Mouse (Mus musculus) stomach, embryonic 14.5 days (tissue): Measurements from ENCODE around the gene Eif5. TPM values are rescaled to one million over a fixed set of nuclear protein-coding genes. Genes with fewer than 3 reads are reported as not detected.

Experiments
- ATAC-seq: fragments of 200-750 bp; cut with Nextera tagmentation; 2 replicates; pipeline ENCODE4 v1.8.0; 2017; ENCODE audit warnings: low read depth, moderate TSS enrichment; ENCODE audit not compliant: insufficient number of reproducible peaks, insufficient read depth, low FRiP score
- H3K27ac ChIP-seq: fragments of 300-500 bp; sonication (generic); 2 replicates; pipeline ENCODE4 v1.5.1; 2014; ENCODE audit warnings: mild to moderate bottlenecking, low read length, moderate library complexity, mixed read lengths
- H3K27me3 ChIP-seq: fragments of 300-500 bp; sonication (generic); 2 replicates; pipeline ENCODE4 v1.6.1; 2014; ENCODE audit warnings: low read length, control low read depth, mixed read lengths; ENCODE audit not compliant: control insufficient read depth, insufficient read depth
- H3K36me3 ChIP-seq: fragments of 300-500 bp; sonication (generic); 2 replicates; pipeline ENCODE4 v1.6.1; 2014; ENCODE audit warnings: mild to moderate bottlenecking, control low read depth, low read length, moderate library complexity, mixed read lengths; ENCODE audit not compliant: control insufficient read depth, insufficient read depth
- H3K4me1 ChIP-seq: fragments of 300-500 bp; sonication (generic); 2 replicates; pipeline ENCODE4 v1.6.1; 2014; ENCODE audit warnings: low read length, control low read depth, mixed read lengths; ENCODE audit not compliant: control insufficient read depth, insufficient read depth
- H3K4me2 ChIP-seq: fragments of 300-500 bp; sonication (generic); replicated peaks from 2 replicates; pipeline ENCODE4 v1.6.1; 2014; ENCODE audit warnings: low read depth, low read length, control low read depth
- H3K4me3 ChIP-seq: fragments of 300-500 bp; sonication (generic); 2 replicates; pipeline ENCODE4 v1.5.1; 2014; ENCODE audit warnings: low read depth, low read length, control low read depth
- H3K9ac ChIP-seq: fragments of 300-500 bp; sonication (generic); replicated peaks from 2 replicates; pipeline ENCODE4 v1.6.1; 2014; ENCODE audit warnings: low read depth, mild to moderate bottlenecking, control low read depth, low read length, moderate library complexity, mixed read lengths
- H3K9me3 ChIP-seq: fragments of 300-500 bp; sonication (generic); 2 replicates; pipeline ENCODE4 v1.6.1; 2016; ENCODE audit warnings: low read depth, low read length, control low read depth; ENCODE audit not compliant: control insufficient read depth
- WGBS: fragments of 180-500 bp; shearing (Covaris S2); extraction: QIAGEN DNeasy Blood & Tissue Kit; methylation state at CpG from one replicate; pipeline ENCODE4 v1.1.7; 2014; 5-methylcytosine and 5-hydroxymethylcytosine counted together
- polyA plus RNA-seq: library from polyadenylated mRNA; unstranded; fragments of >200 nt; fragmentation: Nextera tagmentation; extraction: Ambion mirVana; gene quantifications from 2 replicates; pipeline ENCODE4 v1.2.1, GENCODE M21; 2014

The Eif5 gene
- polyA plus RNA-seq, 1 experiment from 2014 or later, result 448 TPM

- Histone ChIP-seq H3K9ac (0 out of 2 replicates have a peak overlapping the region, but pooled peaks have one; percentile 1), H3K36me3 (no peaks in the 10 kb centered on the region), H3K27me3 (no peaks in the 10 kb centered on the region), H3K9me3 (no peaks in the 10 kb centered on the region), H3K4me2 (peak overlapping the region; percentile 34), H3K27ac (no peak overlapping the region), H3K4me1 (peaks cover 3% of the 10 kb centered on the region; the same call in 1 of the 2 replicates), H3K4me3 (0 out of 2 replicates have a peak overlapping the region, but pooled peaks have one; percentile 9)
- no peak for ATAC-seq
- 45% methylated on average over 18 of the region's 18 CpGs for WGBS
These were observed 21.9 kb downstream of the Eif5 start for GRCm38 (mm10) chr12:111559647-111560258.

- WGBS, result 64% methylated on average over 5 of the region's 5 CpGs
- Histone ChIP-seq H3K36me3 (no peaks in the 10 kb centered on the region), H3K4me1 (peaks cover 3% of the 10 kb centered on the region; the same call in 1 of the 2 replicates), H3K9me3 (no peaks in the 10 kb centered on the region), H3K9ac (no peak overlapping the region), H3K4me3 (no peak overlapping the region), H3K27me3 (no peaks in the 10 kb centered on the region), H3K27ac (no peak overlapping the region), H3K4me2 (no peak overlapping the region)
- no peak for ATAC-seq
These were observed 22.5 kb downstream of the Eif5 start for GRCm38 (mm10) chr12:111560286-111560685.

- Histone ChIP-seq H3K27me3 (no peaks in the 10 kb centered on the region), H3K4me1 (peaks cover 3% of the 10 kb centered on the region; the same call in 1 of the 2 replicates), H3K4me2 (no peak overlapping the region), H3K9ac (no peak overlapping the region), H3K27ac (no peak overlapping the region), H3K4me3 (no peak overlapping the region), H3K9me3 (no peaks in the 10 kb centered on the region), H3K36me3 (no peaks in the 10 kb centered on the region)
- WGBS, result 35% methylated on average over 4 of the region's 4 CpGs
- ATAC-seq, result no peak
These were observed 24.5 kb downstream of the Eif5 start for GRCm38 (mm10) chr12:111562276-111562814.

GRCm38 (mm10) chr12:111563076-111563629, 25.3 kb downstream of the Eif5 start:
- 37% methylated on average over 5 of the region's 5 CpGs for WGBS
- Histone ChIP-seq H3K4me3 (no peak overlapping the region), H3K9me3 (no peaks in the 10 kb centered on the region), H3K27ac (no peak overlapping the region), H3K36me3 (no peaks in the 10 kb centered on the region), H3K27me3 (no peaks in the 10 kb centered on the region), H3K9ac (no peak overlapping the region), H3K4me2 (no peak overlapping the region), H3K4me1 (peaks cover 3% of the 10 kb centered on the region; the same call in 1 of the 2 replicates)
- no peak for ATAC-seq

- Histone ChIP-seq H3K4me2 (no peak overlapping the region), H3K36me3 (no peaks in the 10 kb centered on the region), H3K9ac (no peak overlapping the region), H3K9me3 (no peaks in the 10 kb centered on the region), H3K27me3 (no peaks in the 10 kb centered on the region), H3K27ac (no peak overlapping the region), H3K4me1 (no peaks in the 10 kb centered on the region; the same call in 1 of the 2 replicates), H3K4me3 (no peak overlapping the region)
- 75% methylated on average over 5 of the region's 5 CpGs for WGBS
- ATAC-seq, result no peak
These were observed 27.5 kb downstream of the Eif5 start for GRCm38 (mm10) chr12:111565363-111565762.

GRCm38 (mm10) chr12:111568836-111569235, 31.0 kb downstream of the Eif5 start:
- WGBS, result 64% methylated on average over 11 of the region's 11 CpGs
- no peak for ATAC-seq
- H3K9ac ChIP-seq, result no peak overlapping the region
- no peak overlapping the region for H3K4me2 ChIP-seq
- H3K27ac ChIP-seq, result no peak overlapping the region
- no peak overlapping the region for H3K4me3 ChIP-seq
- no peaks in the 10 kb centered on the region for H3K9me3 ChIP-seq
- 0 out of 2 replicates have a peak, but pooled peaks cover 7% of the 10 kb centered on the region for H3K4me1 ChIP-seq
- H3K36me3 ChIP-seq, result no peaks in the 10 kb centered on the region
- no peaks in the 10 kb centered on the region for H3K27me3 ChIP-seq

GRCm38 (mm10) chr12:111572406-111572805, 34.6 kb downstream of the Eif5 start:
- H3K27ac ChIP-seq, result no peak overlapping the region
- WGBS, result 73% methylated on average over 7 of the region's 7 CpGs

GRCm38 (mm10) chr12:111573315-111573714, 35.5 kb downstream of the Eif5 start:
- ATAC-seq, result no peak
- no peaks in the 10 kb centered on the region for H3K27me3 ChIP-seq
- no peaks in the 10 kb centered on the region for H3K36me3 ChIP-seq
- no peak overlapping the region for H3K27ac ChIP-seq
- peak overlapping the region; percentile 80 for H3K4me2 ChIP-seq
- H3K9me3 ChIP-seq, result no peaks in the 10 kb centered on the region
- WGBS, result 35% methylated on average over 6 of the region's 6 CpGs
- peak overlapping the region; percentile 62 for H3K4me3 ChIP-seq
- H3K9ac ChIP-seq, result no peak overlapping the region
- 0 out of 2 replicates have a peak, but pooled peaks cover 11% of the 10 kb centered on the region for H3K4me1 ChIP-seq

More at GRCm38 (mm10) chr12:111572406-111572805, 34.6 kb downstream of the Eif5 start:
- Histone ChIP-seq H3K4me1 (0 out of 2 replicates have a peak, but pooled peaks cover 11% of the 10 kb centered on the region), H3K9me3 (no peaks in the 10 kb centered on the region), H3K4me3 (no peak overlapping the region), H3K36me3 (no peaks in the 10 kb centered on the region), H3K4me2 (no peak overlapping the region), H3K27me3 (no peaks in the 10 kb centered on the region), H3K9ac (no peak overlapping the region)
- ATAC-seq, result no peak
